Mouse (Mus musculus): ENCODE results near the gene Ctla4. TPM values are rescaled to one million over a fixed set of nuclear protein-coding genes. Genes with fewer than 3 reads are reported as not detected.

Ctla4 gene
- polyA plus RNA-seq, 1 experiment from 2014 or later, result not detected

GRCm38 (mm10) chr1:60868333-60869277 lies 18.2 kb upstream of the Ctla4 start:
- Histone ChIP-seq H3K36me3 (no peaks in the 10 kb centered on the region), H3K4me3 (replicated peaks) (no peak overlapping the region), H3K4me2 (no peak overlapping the region), H3K9ac (no peak overlapping the region), H3K4me1 (0 out of 2 replicates have a peak, but pooled peaks cover 3% of the 10 kb centered on the region), H3K27me3 (no peaks in the 10 kb centered on the region), H3K9me3 (replicated peaks) (no peaks in the 10 kb centered on the region), H3K27ac (no peak overlapping the region)
- ATAC-seq (replicated peaks; ENCODE audit: low FRiP score), result no peak
- 64% methylated on average over 17 of the region's 17 CpGs for WGBS

- Histone ChIP-seq H3K4me3 (replicated peaks) (no peak overlapping the region), H3K4me2 (no peak overlapping the region), H3K27ac (no peak overlapping the region), H3K36me3 (no peaks in the 10 kb centered on the region), H3K9ac (no peak overlapping the region), H3K4me1 (no peaks in the 10 kb centered on the region), H3K9me3 (replicated peaks) (no peaks in the 10 kb centered on the region), H3K27me3 (no peaks in the 10 kb centered on the region)
- 13% methylated on average over 3 of the region's 3 CpGs for WGBS
- no peak for ATAC-seq (replicated peaks; ENCODE audit: low FRiP score)
Observed at GRCm38 (mm10) chr1:60875267-60875666, 11.5 kb upstream of the Ctla4 start.

DNA sequence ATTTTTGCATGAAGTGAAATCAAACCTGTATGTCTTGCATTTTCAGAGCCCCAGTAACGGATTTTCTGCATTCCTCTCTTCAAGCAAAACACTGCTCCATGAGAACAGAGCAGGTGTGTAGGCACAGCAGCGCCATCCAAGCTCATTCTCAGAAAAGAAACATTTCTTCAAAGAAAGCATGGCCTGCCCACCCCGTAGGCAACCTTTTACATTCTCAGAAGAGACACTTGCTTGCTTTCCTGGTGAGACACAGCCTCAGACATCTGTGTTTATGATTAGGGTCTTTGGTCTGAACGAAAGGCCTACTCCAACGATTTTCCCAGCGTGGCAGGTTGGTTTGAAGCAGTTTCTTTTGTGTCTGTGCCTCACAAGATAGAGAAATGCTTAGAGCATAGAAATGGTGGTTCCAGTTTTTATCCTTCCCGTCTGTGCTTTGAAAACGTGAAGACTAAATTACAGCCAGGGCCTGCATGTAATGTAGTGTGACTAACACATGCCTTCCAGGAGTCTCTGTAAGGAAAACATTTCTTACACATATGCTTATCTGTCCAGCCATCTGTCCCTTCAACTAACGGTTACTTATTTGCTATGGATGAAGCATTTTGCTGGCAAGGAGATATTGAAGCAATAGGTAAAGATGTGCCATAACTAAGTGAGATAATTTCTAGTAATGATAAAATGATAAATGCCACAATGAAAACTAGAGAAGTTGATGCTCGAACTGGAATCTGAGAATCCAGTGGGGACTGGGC lies 6.5 kb upstream of the Ctla4 start:
- Histone ChIP-seq H3K4me3 (replicated peaks) (no peak overlapping the region), H3K27ac (no peak overlapping the region), H3K27me3 (no peaks in the 10 kb centered on the region), H3K4me2 (no peak overlapping the region), H3K9me3 (replicated peaks) (no peaks in the 10 kb centered on the region), H3K9ac (no peak overlapping the region), H3K36me3 (no peaks in the 10 kb centered on the region), H3K4me1 (no peaks in the 10 kb centered on the region)
- ATAC-seq (replicated peaks; ENCODE audit: low FRiP score), result no peak
- 75% methylated on average over 10 of the region's 10 CpGs for WGBS

GRCm38 (mm10) chr1:60882792-60883191 lies 4.0 kb upstream of the Ctla4 start:
- ATAC-seq (replicated peaks; ENCODE audit: low FRiP score), result no peak
- no peaks in the 10 kb centered on the region for H3K9me3 ChIP-seq (replicated peaks)
- no peak overlapping the region for H3K9ac ChIP-seq
- H3K4me1 ChIP-seq, result no peaks in the 10 kb centered on the region
- H3K27ac ChIP-seq, result no peak overlapping the region
- no peaks in the 10 kb centered on the region for H3K36me3 ChIP-seq
- WGBS, result 32% methylated on average over 2 of the region's 2 CpGs
- no peak overlapping the region for H3K4me2 ChIP-seq
- H3K4me3 ChIP-seq (replicated peaks), result no peak overlapping the region
- H3K27me3 ChIP-seq, result no peaks in the 10 kb centered on the region

DNA sequence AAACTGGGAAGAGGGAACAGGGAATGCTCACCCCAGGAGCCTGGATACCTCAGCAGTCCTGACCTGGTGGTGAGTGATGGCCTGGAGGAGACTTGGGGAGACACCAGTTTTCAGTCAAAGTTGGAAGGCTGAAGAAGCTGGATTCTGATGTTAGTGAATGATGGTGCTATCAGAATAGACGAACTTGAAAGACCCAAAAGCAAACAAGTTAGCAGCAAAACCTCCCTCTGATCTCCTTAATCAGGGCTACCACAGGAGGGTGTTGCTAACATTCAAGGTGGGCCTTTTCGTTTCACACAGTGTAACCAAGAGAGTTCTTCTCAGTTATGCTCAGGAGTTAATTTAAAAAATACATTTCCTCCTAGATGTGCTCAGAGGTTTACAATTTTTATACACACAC lies 3.5 kb upstream of the Ctla4 start:
- Histone ChIP-seq H3K4me3 (replicated peaks) (no peak overlapping the region), H3K36me3 (no peaks in the 10 kb centered on the region), H3K9ac (no peak overlapping the region), H3K4me1 (no peaks in the 10 kb centered on the region), H3K27me3 (no peaks in the 10 kb centered on the region), H3K27ac (no peak overlapping the region), H3K9me3 (replicated peaks) (no peaks in the 10 kb centered on the region), H3K4me2 (no peak overlapping the region)
- WGBS, result 71% methylated on average over 2 of the region's 2 CpGs
- no peak for ATAC-seq (replicated peaks; ENCODE audit: low FRiP score)

DNA sequence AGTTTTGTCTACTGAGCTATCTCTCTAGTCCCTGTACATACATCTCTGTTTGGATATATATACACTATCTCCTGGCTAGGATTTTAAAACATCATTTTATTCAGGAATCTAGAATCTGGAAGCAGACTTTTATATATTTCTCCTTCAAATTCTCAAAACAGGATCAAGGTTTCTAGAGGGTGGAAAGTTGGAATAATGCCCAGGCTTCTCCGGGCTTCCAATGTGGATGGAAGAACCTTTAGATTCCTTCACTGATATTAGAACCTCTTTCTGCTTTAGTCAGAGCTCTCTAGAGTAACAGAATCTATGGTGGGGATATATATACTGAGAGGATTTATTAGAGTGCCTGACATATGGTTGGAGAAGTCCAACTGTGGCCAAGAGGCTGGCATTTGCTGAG lies 2.2 kb upstream of the Ctla4 start:
- Histone ChIP-seq H3K27ac (no peak overlapping the region), H3K4me1 (no peaks in the 10 kb centered on the region), H3K4me2 (no peak overlapping the region), H3K27me3 (no peaks in the 10 kb centered on the region), H3K9ac (no peak overlapping the region), H3K9me3 (replicated peaks) (no peaks in the 10 kb centered on the region), H3K36me3 (no peaks in the 10 kb centered on the region), H3K4me3 (replicated peaks) (no peak overlapping the region)
- WGBS, result 71% methylated on average over 1 of the region's 1 CpGs
- no peak for ATAC-seq (replicated peaks; ENCODE audit: low FRiP score)

DNA sequence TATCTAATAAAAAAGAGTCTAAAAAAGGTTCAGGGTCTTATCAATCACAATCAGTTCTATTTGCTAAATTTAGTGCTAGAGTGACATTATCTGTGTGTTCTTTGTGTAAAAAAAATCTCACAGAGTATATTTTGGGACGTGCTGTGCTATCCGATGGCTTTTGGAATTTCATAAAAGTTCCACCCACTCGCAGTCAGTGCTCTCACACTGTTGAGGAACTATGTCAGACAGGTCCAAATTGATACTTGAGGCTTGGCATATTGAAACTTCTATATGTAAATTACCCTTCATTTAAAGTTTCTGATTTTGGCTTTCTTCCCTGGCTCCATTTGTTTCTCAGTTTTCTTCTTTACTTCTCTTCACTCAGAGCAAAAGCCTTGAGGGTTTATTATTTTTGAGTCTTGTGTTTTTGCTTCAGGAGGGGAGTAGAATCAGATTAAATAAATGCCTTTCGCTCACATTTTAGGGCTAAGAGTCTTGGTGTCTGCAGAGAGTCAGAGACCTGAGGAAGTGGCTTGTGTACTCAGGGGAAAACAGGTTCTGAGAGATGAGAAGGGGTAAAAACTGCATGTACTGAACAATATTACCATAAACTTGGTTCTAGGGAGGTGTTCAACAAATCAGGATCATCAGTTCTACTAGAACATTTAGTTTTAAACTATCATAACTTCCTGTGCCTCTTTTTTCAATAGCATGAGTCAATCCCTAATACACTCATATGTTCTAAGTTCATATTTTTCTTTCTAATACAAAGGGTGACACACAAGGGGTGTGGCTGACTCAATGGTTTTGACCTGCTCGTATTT lies 11.5 kb downstream of the Ctla4 start:
- WGBS, result 84% methylated on average over 5 of the region's 5 CpGs
- Histone ChIP-seq H3K9me3 (replicated peaks) (no peaks in the 10 kb centered on the region), H3K9ac (no peak overlapping the region), H3K4me3 (replicated peaks) (no peak overlapping the region), H3K27ac (no peak overlapping the region), H3K4me2 (no peak overlapping the region), H3K27me3 (no peaks in the 10 kb centered on the region), H3K4me1 (no peaks in the 10 kb centered on the region), H3K36me3 (no peaks in the 10 kb centered on the region)
- no peak for ATAC-seq (replicated peaks; ENCODE audit: low FRiP score)

GRCm38 (mm10) chr1:60898933-60899210 lies 12.1 kb downstream of the Ctla4 start:
- no peak for ATAC-seq (replicated peaks; ENCODE audit: low FRiP score)
- no peaks in the 10 kb centered on the region for H3K4me1 ChIP-seq
- no peaks in the 10 kb centered on the region for H3K27me3 ChIP-seq
- no peak overlapping the region for H3K27ac ChIP-seq
- no peak overlapping the region for H3K9ac ChIP-seq
- 85% methylated on average over 2 of the region's 2 CpGs for WGBS
- H3K4me3 ChIP-seq (replicated peaks), result no peak overlapping the region
- no peaks in the 10 kb centered on the region for H3K9me3 ChIP-seq (replicated peaks)
- no peaks in the 10 kb centered on the region for H3K36me3 ChIP-seq
- H3K4me2 ChIP-seq, result no peak overlapping the region

GRCm38 (mm10) chr1:60899244-60899643 lies 12.4 kb downstream of the Ctla4 start:
- no peaks in the 10 kb centered on the region for H3K4me1 ChIP-seq
- no peak overlapping the region for H3K9ac ChIP-seq
- no peak overlapping the region for H3K4me2 ChIP-seq
- no peak overlapping the region for H3K27ac ChIP-seq
- H3K4me3 ChIP-seq (replicated peaks), result no peak overlapping the region
- WGBS, result 53% methylated on average over 3 of the region's 3 CpGs
- no peaks in the 10 kb centered on the region for H3K36me3 ChIP-seq
- no peak for ATAC-seq (replicated peaks; ENCODE audit: low FRiP score)
- no peaks in the 10 kb centered on the region for H3K27me3 ChIP-seq
- no peaks in the 10 kb centered on the region for H3K9me3 ChIP-seq (replicated peaks)

DNA sequence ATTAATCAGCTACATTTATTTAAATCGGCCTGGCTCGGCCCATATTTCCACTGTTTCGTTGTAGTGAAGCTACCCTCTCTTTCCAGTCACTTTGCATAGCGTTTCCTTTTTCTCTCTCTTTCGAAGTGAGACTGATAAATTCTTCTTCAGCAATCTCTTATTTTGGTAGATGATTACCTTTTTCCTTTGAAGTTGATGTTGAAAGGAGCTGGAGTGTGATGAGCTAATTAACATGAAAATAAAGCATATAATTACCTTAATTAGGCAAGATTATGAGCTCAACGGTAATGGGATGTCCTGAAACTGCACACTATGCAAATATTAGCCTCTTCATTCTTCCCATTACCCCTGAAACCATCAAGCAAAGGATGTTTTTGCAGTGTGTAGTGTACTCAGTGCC lies 15.7 kb downstream of the Ctla4 start:
- no peak for ATAC-seq (replicated peaks; ENCODE audit: low FRiP score)
- H3K4me1 ChIP-seq, result no peaks in the 10 kb centered on the region
- no peaks in the 10 kb centered on the region for H3K36me3 ChIP-seq
- 74% methylated on average over 6 of the region's 6 CpGs for WGBS
- no peaks in the 10 kb centered on the region for H3K9me3 ChIP-seq (replicated peaks)
- no peak overlapping the region for H3K27ac ChIP-seq
- no peak overlapping the region for H3K9ac ChIP-seq
- H3K4me3 ChIP-seq (replicated peaks), result no peak overlapping the region
- H3K4me2 ChIP-seq, result no peak overlapping the region
- H3K27me3 ChIP-seq, result no peaks in the 10 kb centered on the region

GRCm38 (mm10) chr1:60903126-60903525 lies 16.3 kb downstream of the Ctla4 start:
- Histone ChIP-seq H3K9me3 (replicated peaks) (no peaks in the 10 kb centered on the region), H3K4me1 (no peaks in the 10 kb centered on the region), H3K9ac (no peak overlapping the region), H3K4me2 (no peak overlapping the region), H3K27ac (no peak overlapping the region), H3K36me3 (no peaks in the 10 kb centered on the region), H3K27me3 (no peaks in the 10 kb centered on the region), H3K4me3 (replicated peaks) (no peak overlapping the region)
- no peak for ATAC-seq (replicated peaks; ENCODE audit: low FRiP score)
- WGBS, result 84% methylated on average over 7 of the region's 7 CpGs

DNA sequence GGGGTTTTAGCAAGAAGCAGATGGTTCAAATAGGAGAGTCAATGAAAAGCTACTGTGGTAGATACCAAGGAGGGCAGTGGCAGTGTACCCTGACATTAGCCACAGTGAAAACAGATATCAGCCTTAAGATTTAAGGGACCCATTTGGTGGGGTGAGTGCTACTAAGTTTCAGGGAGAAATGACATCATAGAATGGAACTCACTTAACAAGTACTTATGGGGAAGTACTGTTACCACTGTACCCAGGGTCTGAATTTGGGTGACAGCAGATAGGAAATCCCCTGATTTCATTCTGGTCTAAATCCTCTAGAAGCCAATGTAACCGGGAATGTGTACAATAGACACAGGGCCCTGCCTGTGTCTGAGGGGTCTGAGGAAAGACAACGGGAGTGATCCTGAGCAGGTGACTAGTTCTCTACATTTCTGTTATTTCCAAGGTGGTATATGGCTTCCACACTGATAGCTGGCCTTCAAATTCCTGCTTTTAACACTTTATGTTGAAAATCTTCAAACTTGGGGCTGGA lies 17.7 kb downstream of the Ctla4 start:
- H3K9me3 ChIP-seq (replicated peaks), result no peaks in the 10 kb centered on the region
- H3K36me3 ChIP-seq, result no peaks in the 10 kb centered on the region
- H3K27ac ChIP-seq, result no peak overlapping the region
- H3K4me1 ChIP-seq, result no peaks in the 10 kb centered on the region
- WGBS, result 87% methylated on average over 2 of the region's 2 CpGs
- H3K27me3 ChIP-seq, result no peaks in the 10 kb centered on the region
- no peak for ATAC-seq (replicated peaks; ENCODE audit: low FRiP score)
- H3K9ac ChIP-seq, result no peak overlapping the region
- no peak overlapping the region for H3K4me3 ChIP-seq (replicated peaks)
- H3K4me2 ChIP-seq, result no peak overlapping the region
